ENCODE assay signal across 8 mouse cellular contexts in genomic region chr1:191296445-191296844, GRCm38 (mm10). TPM values are rescaled to one million over a fixed set of nuclear protein-coding genes. Genes with fewer than 3 reads are reported as not detected.
DNase-seq lines count a peak whose midpoint lies in the region; ATAC-seq lines count a peak whose summit lies in the region.
"Had no signal": no experiment of that assay in that cellular context is flagged by ENCODE, and none has a peak within 500 bp of the region (broad histone marks: within the 10 kb centered on the region; RNA-seq: fewer than 3 reads in every experiment).

No protein-coding gene starts in this region.

- no peaks in the 10 kb centered on the region for H3K36me3 ChIP-seq in heart, embryonic 16.5 days (ENCODE audit: control insufficient read depth, insufficient read depth)
- no peaks in the 10 kb centered on the region for H3K36me3 ChIP-seq in forebrain, embryonic 13.5 days (ENCODE audit: poor library complexity, severe bottlenecking)

- H3K4me1 ChIP-seq in heart, embryonic 16.5 days (ENCODE audit: control insufficient read depth, insufficient read depth, low read length) = peaks cover 36% of the 10 kb centered on the region
- no peaks in the 10 kb centered on the region for H3K4me1 ChIP-seq in forebrain, embryonic 13.5 days

- H3K9ac ChIP-seq in heart, embryonic 16.5 days (ENCODE audit: low read length) = peak overlapping the region; percentile 48
- no peak overlapping the region for H3K9ac ChIP-seq in forebrain, embryonic 13.5 days

- H3K27me3 ChIP-seq in heart, embryonic 16.5 days (ENCODE audit: control insufficient read depth, insufficient read depth, low read length) = no peaks in the 10 kb centered on the region
- no peaks in the 10 kb centered on the region for H3K27me3 ChIP-seq in forebrain, embryonic 13.5 days

- H3K27ac ChIP-seq in heart, embryonic 16.5 days (ENCODE audit: low read length) = peak overlapping the region; percentile 84
- no peak overlapping the region for H3K27ac ChIP-seq in forebrain, embryonic 13.5 days
- H3K27ac ChIP-seq: macrophage had no signal

- intact Hi-C loops in left cerebral cortex, postnatal 14 days (cut with DNase I) = no loop called here

- H3K4me3 ChIP-seq in heart, embryonic 16.5 days (ENCODE audit: low read length) = no peak overlapping the region
- H3K4me3 ChIP-seq in forebrain, embryonic 13.5 days = no peak overlapping the region

- H3K9me3 ChIP-seq in heart, embryonic 16.5 days (replicated peaks; ENCODE audit: control insufficient read depth, low read length) = no peaks in the 10 kb centered on the region
- no peaks in the 10 kb centered on the region for H3K9me3 ChIP-seq in forebrain, embryonic 13.5 days (replicated peaks)

- WGBS in heart, embryonic 16.5 days = 26% methylated on average over 5 of the region's 5 CpGs
- 78% methylated on average over 5 of the region's 5 CpGs for WGBS in forebrain, embryonic 13.5 days

- H3K4me2 ChIP-seq in heart, embryonic 16.5 days (ENCODE audit: low read depth, low read length) = no peak overlapping the region
- H3K4me2 ChIP-seq in forebrain, embryonic 13.5 days = no peak overlapping the region

- peak; percentile 32 to 44 for DNase-seq in left cerebral cortex, postnatal 14 days (ENCODE audit: low spot score in 2 of 2)
- DNase-seq in left cerebral cortex, adult 9 months (ENCODE audit: low spot score in 2 of 2) = no peak
- peak; percentile 48 to 62 for DNase-seq in cerebellum, postnatal 25 days
- peak; percentile 64 for DNase-seq in lung, postnatal 25 days (ENCODE audit: low spot score)
- no peak for DNase-seq in embryo, embryonic 9.5 days (ENCODE audit: extremely low spot score)

- ATAC-seq in heart, embryonic 16.5 days (replicated peaks; ENCODE audit: extremely low read depth, insufficient read depth, low FRiP score) = peak; percentile 77
- no peak for ATAC-seq in forebrain, embryonic 13.5 days

RNA-seq across cellular contexts. Expression of gene Nenf, which starts 21.5 kb away (rescaled TPM):
- total RNA-seq in left cerebral cortex, postnatal 14 days (2021) = 10 to 100 TPM; 68.6 to 70.4 TPM
- polyA plus RNA-seq in heart, embryonic 16.5 days (2015; fragmentation: Nextera tagmentation; extraction: Ambion mirVana) = 112 and 114 TPM in 2 replicates
- 66.3 and 69.3 TPM in 2 replicates for polyA plus RNA-seq in forebrain, embryonic 13.5 days (2015; fragmentation: Nextera tagmentation; extraction: Ambion mirVana)

RNA-seq across cellular contexts. Expression of gene Tmem206, which starts 29.3 kb away (rescaled TPM):
- 1 to 10 TPM; 8.6 to 9.2 TPM for total RNA-seq in left cerebral cortex, postnatal 14 days (2021)
- 16.5 and 19.4 TPM in 2 replicates for polyA plus RNA-seq in heart, embryonic 16.5 days (2015; fragmentation: Nextera tagmentation; extraction: Ambion mirVana)
- 41.3 and 43.9 TPM in 2 replicates for polyA plus RNA-seq in forebrain, embryonic 13.5 days (2015; fragmentation: Nextera tagmentation; extraction: Ambion mirVana)

Comparison
In these comparisons a context has a peak if more than half of its experiments do, and no peak if none do; other contexts are left out.
1. DNase-seq: peak in left cerebral cortex, postnatal 14 days (2 of 2), cerebellum, postnatal 25 days (2 of 2) and lung, postnatal 25 days (single experiment); none in left cerebral cortex, adult 9 months (0 of 2) and embryo, embryonic 9.5 days (single experiment).